Mouse (Mus musculus) heart, embryonic 16.5 days (tissue): Measurements from ENCODE around the gene Fam83g. TPM values are rescaled to one million over a fixed set of nuclear protein-coding genes. Genes with fewer than 3 reads are reported as not detected.

Experiments used
- ATAC-seq: fragments of 200-750 bp; cut with Nextera tagmentation; replicated peaks from 2 replicates; pipeline ENCODE4 v1.8.0; 2017; ENCODE audit warnings: moderate number of reproducible peaks; ENCODE audit not compliant: insufficient read depth, low FRiP score; ENCODE audit errors: extremely low read depth
- H3K27ac ChIP-seq: fragments of 300-500 bp; sonication (generic); 2 replicates; pipeline ENCODE4 v1.5.1; 2014; ENCODE audit warnings: mild to moderate bottlenecking, low read length, control low read depth, moderate library complexity
- H3K27me3 ChIP-seq: fragments of 300-500 bp; sonication (generic); 2 replicates; pipeline ENCODE4 v1.6.1; 2014; ENCODE audit warnings: low read length, mixed read lengths; ENCODE audit not compliant: control insufficient read depth, insufficient read depth
- H3K36me3 ChIP-seq: fragments of 300-500 bp; sonication (generic); 2 replicates; pipeline ENCODE4 v1.6.1; 2014; ENCODE audit not compliant: control insufficient read depth, insufficient read depth
- H3K4me1 ChIP-seq: fragments of 300-500 bp; sonication (generic); 2 replicates; pipeline ENCODE4 v1.6.1; 2014; ENCODE audit warnings: low read length, mixed read lengths; ENCODE audit not compliant: control insufficient read depth, insufficient read depth
- H3K4me2 ChIP-seq: fragments of 300-500 bp; sonication (generic); 2 replicates; pipeline ENCODE4 v1.6.1; 2014; ENCODE audit warnings: low read depth, mild to moderate bottlenecking, control low read depth, low read length
- H3K4me3 ChIP-seq: fragments of 300-500 bp; sonication (generic); 2 replicates; pipeline ENCODE4 v1.5.1; 2014; ENCODE audit warnings: mild to moderate bottlenecking, control low read depth, low read length
- H3K9ac ChIP-seq: fragments of 300-500 bp; sonication (generic); 2 replicates; pipeline ENCODE4 v1.6.1; 2014; ENCODE audit warnings: low read length, control low read depth
- H3K9me3 ChIP-seq: fragments of 300-500 bp; sonication (generic); replicated peaks from 2 replicates; pipeline ENCODE4 v1.6.1; 2016; ENCODE audit warnings: low read length; ENCODE audit not compliant: control insufficient read depth
- WGBS: fragments of 180-500 bp; shearing (Covaris S2); extraction: QIAGEN DNeasy Blood & Tissue Kit; methylation state at CpG from one replicate; pipeline ENCODE4 v1.1.7; 2014; 5-methylcytosine and 5-hydroxymethylcytosine counted together
- polyA plus RNA-seq: library from polyadenylated mRNA; unstranded; fragments of >200 nt; fragmentation: Nextera tagmentation; extraction: Ambion mirVana; gene quantifications from 2 replicates; pipeline ENCODE4 v1.2.1, GENCODE M21; 2015

Fam83g gene
- polyA plus RNA-seq, 1 experiment from 2014 or later = 1.5 TPM

GRCm38 (mm10) chr11:61676216-61676854 is 7.6 kb upstream of the Fam83g start:
- Histone ChIP-seq H3K9ac (no peak overlapping the region), H3K4me3 (no peak overlapping the region), H3K4me2 (no peak overlapping the region), H3K27me3 (no peaks in the 10 kb centered on the region), H3K9me3 (no peaks in the 10 kb centered on the region), H3K27ac (no peak overlapping the region), H3K4me1 (peaks cover 5% of the 10 kb centered on the region; the same call in 1 of the 2 replicates), H3K36me3 (no peaks in the 10 kb centered on the region)
- no peak for ATAC-seq
- 75% methylated on average over 7 of the region's 7 CpGs for WGBS

GRCm38 (mm10) chr11:61677709-61678108 is 6.2 kb upstream of the Fam83g start:
- Histone ChIP-seq H3K27me3 (peaks cover 2% of the 10 kb centered on the region), H3K4me1 (peaks cover 5% of the 10 kb centered on the region; the same call in 1 of the 2 replicates), H3K9me3 (no peaks in the 10 kb centered on the region), H3K9ac (no peak overlapping the region), H3K4me3 (no peak overlapping the region), H3K36me3 (no peaks in the 10 kb centered on the region), H3K27ac (no peak overlapping the region), H3K4me2 (no peak overlapping the region)
- ATAC-seq = no peak
- 79% methylated on average over 4 of the region's 4 CpGs for WGBS

GRCm38 (mm10) chr11:61679091-61679866 is 4.6 kb upstream of the Fam83g start:
- Histone ChIP-seq H3K4me2 (no peak overlapping the region), H3K9me3 (no peaks in the 10 kb centered on the region), H3K27me3 (peaks cover 14% of the 10 kb centered on the region), H3K9ac (no peak overlapping the region), H3K4me3 (no peak overlapping the region), H3K36me3 (no peaks in the 10 kb centered on the region), H3K4me1 (peaks cover 10% of the 10 kb centered on the region), H3K27ac (no peak overlapping the region)
- ATAC-seq = no peak
- WGBS = 72% methylated on average over 4 of the region's 4 CpGs

- peaks cover 37% of the 10 kb centered on the region for H3K4me1 ChIP-seq
- peak overlapping the region; percentile 57; the same call in 1 of the 2 replicates for H3K4me3 ChIP-seq
- H3K9me3 ChIP-seq = no peaks in the 10 kb centered on the region
- no peaks in the 10 kb centered on the region for H3K36me3 ChIP-seq
- 45% methylated on average over 8 of the region's 8 CpGs for WGBS
- peak overlapping the region; percentile 82; the same call in 1 of the 2 replicates for H3K4me2 ChIP-seq
- ATAC-seq = no peak
- H3K27ac ChIP-seq = 0 out of 2 replicates have a peak overlapping the region, but pooled peaks have one; percentile 4
- peaks cover 16% of the 10 kb centered on the region for H3K27me3 ChIP-seq
- H3K9ac ChIP-seq = peak overlapping the region; percentile 21; the same call in 1 of the 2 replicates
These were observed 1.3 kb downstream of the Fam83g start for GRCm38 (mm10) chr11:61685119-61685725.

GRCm38 (mm10) chr11:61686141-61686540 is 2.2 kb downstream of the Fam83g start:
- no peak overlapping the region for H3K27ac ChIP-seq
- H3K4me1 ChIP-seq = peaks cover 37% of the 10 kb centered on the region
- no peak overlapping the region for H3K4me3 ChIP-seq
- H3K36me3 ChIP-seq = no peaks in the 10 kb centered on the region
- no peak for ATAC-seq
- peaks cover 16% of the 10 kb centered on the region for H3K27me3 ChIP-seq
- H3K9ac ChIP-seq = no peak overlapping the region
- H3K9me3 ChIP-seq = no peaks in the 10 kb centered on the region
- 22% methylated on average over 2 of the region's 2 CpGs for WGBS
- H3K4me2 ChIP-seq = no peak overlapping the region

GRCm38 (mm10) chr11:61686906-61687453 is 3.1 kb downstream of the Fam83g start:
- Histone ChIP-seq H3K4me1 (peaks cover 37% of the 10 kb centered on the region), H3K36me3 (no peaks in the 10 kb centered on the region), H3K4me3 (no peak overlapping the region), H3K9ac (no peak overlapping the region), H3K27me3 (peaks cover 16% of the 10 kb centered on the region), H3K4me2 (no peak overlapping the region), H3K9me3 (no peaks in the 10 kb centered on the region), H3K27ac (no peak overlapping the region)
- no peak for ATAC-seq
- 57% methylated on average over 10 of the region's 10 CpGs for WGBS

- Histone ChIP-seq H3K4me1 (peaks cover 37% of the 10 kb centered on the region), H3K4me3 (no peak overlapping the region), H3K27me3 (peaks cover 15% of the 10 kb centered on the region), H3K36me3 (no peaks in the 10 kb centered on the region), H3K4me2 (no peak overlapping the region), H3K9ac (no peak overlapping the region), H3K9me3 (no peaks in the 10 kb centered on the region), H3K27ac (no peak overlapping the region)
- WGBS = 52% methylated on average over 2 of the region's 2 CpGs
- peak; percentile 47 for ATAC-seq
These were observed 3.7 kb downstream of the Fam83g start for GRCm38 (mm10) chr11:61687595-61687994.

- H3K4me3 ChIP-seq = no peak overlapping the region
- H3K27ac ChIP-seq = no peak overlapping the region
- H3K4me1 ChIP-seq = peaks cover 12% of the 10 kb centered on the region
- H3K27me3 ChIP-seq = no peaks in the 10 kb centered on the region
- H3K4me2 ChIP-seq = no peak overlapping the region
- ATAC-seq = no peak
- no peak overlapping the region for H3K9ac ChIP-seq
- no peaks in the 10 kb centered on the region for H3K9me3 ChIP-seq
- no peaks in the 10 kb centered on the region for H3K36me3 ChIP-seq
- 88% methylated on average over 5 of the region's 5 CpGs for WGBS
These were observed 9.1 kb downstream of the Fam83g start for GRCm38 (mm10) chr11:61692996-61693395.
